Mouse (Mus musculus): ENCODE results near the gene Polr2g. TPM values are rescaled to one million over a fixed set of nuclear protein-coding genes. Genes with fewer than 3 reads are reported as not detected.

Polr2g gene
- 131 TPM for polyA plus RNA-seq (2015; fragmentation: Illumina TruSeq; extraction: RNeasy Lipid Tissue Mini Kit (QIAGEN cat#74804); ENCODE audit: insufficient read depth, low replicate concordance)

DNA sequence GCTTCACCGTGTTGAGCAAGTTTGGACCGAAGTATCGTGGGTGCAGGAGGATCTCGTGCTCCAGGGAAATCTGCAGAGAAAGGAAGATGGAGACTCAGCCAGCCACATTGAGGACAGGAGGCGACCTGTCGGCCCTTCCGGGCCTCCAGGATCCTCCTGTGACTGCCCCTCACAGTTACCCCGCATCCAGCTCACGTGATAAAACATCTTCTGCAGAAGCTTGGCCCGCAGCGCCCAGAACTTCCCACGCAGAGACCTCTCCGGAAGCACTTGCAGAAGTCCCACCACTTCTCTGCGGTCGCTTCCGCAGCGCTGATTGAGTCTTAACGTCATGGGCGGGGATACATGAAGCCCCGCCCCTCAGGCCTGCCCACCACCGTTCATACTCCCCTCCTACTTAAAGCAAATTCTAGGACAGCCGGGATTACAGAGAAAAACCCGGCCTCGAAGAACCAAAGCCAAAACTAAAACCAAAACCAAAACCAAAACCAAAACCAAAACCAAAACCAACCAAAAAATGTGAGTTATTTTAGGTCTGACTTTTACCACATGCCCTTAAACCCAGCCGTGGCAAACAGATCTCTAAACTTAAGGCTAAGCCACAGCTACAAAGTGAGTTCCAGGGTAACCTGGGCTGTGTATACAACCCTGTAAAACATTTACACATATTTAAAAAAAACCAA is at the start of gene Polr2g:
TSS of gene Polr2g (minus strand) at position 314 of the 683 bp plus-strand sequence.

DNA sequence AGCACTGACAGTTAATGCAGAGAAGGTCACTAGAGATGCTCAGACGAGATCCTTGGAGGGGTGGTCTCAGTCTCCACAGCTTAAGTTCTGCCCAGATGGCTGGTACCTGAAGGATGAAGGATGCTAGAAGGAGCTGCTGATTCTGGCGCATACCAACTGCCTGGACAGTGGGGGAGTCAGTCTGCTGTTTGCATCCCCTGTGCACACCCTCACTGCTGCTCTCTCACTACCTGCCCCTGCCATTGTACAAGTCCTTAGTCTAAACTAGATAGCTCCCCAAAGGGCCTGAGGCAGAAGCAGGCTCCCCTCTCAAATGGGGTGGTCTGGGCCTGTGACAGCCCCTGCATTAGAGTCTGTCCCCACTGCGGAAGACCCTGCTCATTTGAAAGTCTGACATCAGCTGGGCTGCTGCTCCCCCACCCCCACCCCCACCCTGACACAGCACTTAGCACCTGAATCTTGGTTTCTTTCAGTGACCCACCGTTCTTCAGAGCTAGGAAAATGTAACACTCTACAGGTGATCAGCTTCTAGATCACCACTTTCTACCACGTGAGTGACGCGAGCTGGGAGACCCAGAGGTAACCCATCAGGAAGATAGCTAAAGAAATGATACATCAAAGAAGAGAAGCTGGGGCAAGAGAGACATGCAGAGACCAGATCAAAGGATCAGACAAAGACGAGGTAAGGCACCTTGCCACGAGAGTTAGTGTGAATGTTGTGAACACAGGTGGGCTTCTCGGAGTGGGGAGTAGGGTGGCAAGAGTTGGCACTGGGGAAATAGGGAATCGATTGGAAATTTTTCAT is 40.9 kb upstream of the Polr2g start, which contains the start of gene Gng3:
TSS of gene Gng3 (minus strand) at position 92 of the 805 bp plus-strand sequence.

DNA sequence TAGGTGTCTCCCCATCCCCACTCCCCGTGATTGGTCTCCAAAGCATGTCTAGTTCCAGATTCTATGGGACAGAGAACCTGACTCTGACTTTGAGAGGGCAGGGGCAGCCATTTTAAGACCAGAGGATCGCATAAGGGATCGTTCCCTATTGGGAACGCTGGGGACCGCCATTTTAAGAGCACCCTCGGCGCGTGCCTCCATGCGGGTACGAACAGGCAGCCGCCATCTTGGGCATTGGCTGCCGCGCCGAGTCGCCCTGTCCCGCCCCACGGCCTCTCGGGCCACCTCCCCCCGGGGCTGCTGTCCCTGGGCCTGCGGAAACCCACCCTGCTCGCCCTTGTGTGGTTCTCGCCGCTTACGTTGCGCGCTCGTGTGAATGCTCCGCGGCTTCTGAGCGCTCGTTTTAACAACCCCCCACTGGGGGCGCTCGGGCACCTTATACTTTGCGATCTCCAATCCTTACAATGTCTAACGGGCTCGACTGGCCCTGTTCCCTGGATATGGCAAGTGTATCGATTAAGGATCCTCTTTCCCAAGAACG is 38.9 kb upstream of the Polr2g start, which contains the start of gene Bscl2:
TSS of gene Bscl2 (plus strand) at position 217 of the 541 bp plus-strand sequence.

DNA sequence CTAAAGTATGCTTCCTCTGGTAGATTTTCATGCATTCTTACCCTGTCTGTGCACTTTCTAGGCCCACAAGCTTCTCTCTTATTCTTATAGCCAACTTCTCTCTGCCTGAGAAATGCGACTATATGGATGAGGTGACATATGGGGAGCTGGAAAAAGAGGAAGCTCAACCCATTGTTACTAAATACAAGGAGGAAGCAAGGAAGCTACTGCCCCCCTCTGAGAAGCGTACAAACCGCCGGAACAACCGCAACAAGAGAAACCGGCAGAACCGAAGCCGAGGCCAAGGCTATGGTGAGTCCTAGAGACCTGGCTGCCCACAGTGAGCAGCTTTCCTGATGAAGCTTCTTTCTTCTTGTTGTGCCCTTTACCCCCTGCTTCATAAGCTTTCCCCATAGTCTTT is 31.3 kb upstream of the Polr2g start, which contains the start of gene AC129217.1:
TSS of gene AC129217.1 (plus strand) at position 114 of the 400 bp plus-strand sequence.

DNA sequence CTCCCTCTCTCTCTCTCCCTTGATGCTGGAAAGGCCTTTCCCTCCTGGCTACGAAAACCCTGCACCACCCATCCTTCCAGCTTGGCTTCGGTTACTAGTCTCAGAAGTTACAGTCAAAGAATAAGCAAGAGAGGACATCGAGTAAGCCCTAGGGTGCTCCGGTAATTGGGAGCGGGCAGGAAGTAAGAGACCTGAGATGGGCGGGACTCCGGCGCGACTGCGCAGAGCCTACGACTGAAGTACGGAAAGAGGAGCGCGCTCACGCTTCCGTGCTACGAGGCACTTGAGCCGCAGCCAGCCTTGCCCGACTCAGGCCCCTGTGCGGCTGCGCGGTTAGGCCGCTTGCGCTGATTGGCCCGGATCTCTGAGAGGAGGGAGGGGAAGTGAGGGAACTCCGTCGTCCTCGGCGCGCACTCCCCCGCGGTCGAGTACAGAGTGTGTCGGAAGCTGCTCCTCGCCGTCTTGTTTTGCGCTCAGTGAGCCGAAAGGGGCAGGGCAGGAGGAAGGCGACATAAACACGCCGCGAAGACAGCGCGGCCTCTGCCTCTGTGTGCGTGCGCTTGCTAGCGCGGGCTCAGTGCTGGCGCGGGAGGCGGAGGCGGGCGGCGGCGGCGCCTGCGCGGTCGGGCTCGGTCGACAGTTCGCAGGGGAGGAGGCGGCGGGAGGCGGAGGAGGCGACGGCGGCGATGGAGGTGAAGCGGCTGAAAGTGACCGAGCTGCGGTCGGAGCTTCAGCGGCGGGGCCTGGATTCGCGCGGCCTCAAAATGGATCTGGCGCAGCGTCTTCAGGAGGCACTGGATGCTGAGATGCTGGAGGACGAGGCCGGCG is 21.4 kb upstream of the Polr2g start, which contains the start of gene Hnrnpul2:
TSS of gene Hnrnpul2 (plus strand) at position 415 of the 828 bp plus-strand sequence.

DNA sequence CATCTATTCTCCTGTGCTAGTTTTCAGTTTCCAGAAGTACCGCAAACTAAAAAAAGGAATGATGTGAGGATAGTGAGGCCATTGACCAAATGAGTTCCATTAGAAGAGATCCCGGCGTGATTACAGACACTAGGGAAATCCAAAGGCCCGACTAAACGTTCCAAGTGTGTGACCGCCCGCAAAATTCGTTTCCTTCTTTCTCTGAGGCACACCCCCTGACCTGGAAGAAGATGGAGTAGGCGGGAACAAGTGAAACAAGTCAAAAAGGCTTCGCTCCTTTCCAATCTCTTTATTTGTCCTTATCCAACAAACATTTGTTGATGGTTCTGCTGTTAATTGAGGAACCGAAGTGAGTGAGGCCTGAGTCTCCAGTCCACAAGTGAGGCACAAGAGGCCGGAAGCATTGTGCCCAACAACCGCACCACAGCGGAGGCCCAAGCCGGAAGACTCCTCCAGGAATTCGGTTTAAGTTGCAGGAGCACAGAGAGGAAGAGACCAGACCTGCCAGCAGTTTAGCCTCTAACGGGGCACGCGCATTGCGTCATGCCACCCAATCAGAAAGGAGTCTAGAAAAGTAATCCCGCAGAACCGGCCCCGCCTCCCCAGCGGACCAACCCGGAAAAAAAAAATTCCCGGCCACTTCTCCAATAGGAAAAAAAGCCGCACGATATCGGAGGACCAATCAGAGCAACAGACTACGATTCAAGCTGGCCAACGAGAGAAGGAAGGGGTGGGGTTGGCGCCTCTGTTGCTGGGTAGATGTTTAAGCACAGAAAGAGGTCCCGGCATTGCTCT is 20.6 kb upstream of the Polr2g start, which contains the start of gene Ttc9c:
TSS of gene Ttc9c (minus strand) at position 533 of the 795 bp plus-strand sequence.

DNA sequence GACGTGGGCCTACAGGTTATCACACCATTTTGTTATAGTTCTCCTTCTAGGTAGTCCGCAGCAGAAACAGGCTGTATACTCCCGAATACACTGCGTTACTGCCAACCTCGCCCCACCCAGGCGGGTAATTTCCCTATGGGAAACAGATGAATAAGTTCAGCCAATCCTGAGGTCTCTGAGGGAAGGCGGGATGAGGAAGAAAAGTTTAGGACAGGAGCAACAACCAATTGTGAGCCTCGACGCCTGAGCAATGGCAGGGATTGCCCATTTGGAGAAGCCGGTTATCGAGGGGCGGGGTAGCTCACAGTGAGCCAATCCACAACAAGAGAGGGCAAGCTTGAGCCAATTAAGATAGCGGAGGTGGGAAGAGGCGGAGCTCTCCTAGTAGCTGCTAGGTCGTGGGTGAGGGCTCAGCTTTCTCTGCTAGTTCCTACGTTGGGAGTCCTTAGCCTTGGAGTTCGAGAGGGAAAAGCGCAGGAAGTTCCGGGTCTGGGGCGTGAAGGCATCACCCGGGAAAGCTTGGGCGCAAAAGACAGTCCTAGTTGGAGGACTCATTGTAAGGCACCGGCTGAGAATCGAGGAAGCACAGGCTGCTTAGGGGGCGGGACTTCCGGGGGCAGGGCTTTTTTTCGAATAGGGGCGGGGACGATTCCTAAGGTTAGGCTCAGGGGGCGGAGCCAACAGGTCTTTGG is 3.9 kb upstream of the Polr2g start, which contains the start of gene Zbtb3:
TSS of gene Zbtb3 (plus strand) at position 426 of the 692 bp plus-strand sequence.

DNA sequence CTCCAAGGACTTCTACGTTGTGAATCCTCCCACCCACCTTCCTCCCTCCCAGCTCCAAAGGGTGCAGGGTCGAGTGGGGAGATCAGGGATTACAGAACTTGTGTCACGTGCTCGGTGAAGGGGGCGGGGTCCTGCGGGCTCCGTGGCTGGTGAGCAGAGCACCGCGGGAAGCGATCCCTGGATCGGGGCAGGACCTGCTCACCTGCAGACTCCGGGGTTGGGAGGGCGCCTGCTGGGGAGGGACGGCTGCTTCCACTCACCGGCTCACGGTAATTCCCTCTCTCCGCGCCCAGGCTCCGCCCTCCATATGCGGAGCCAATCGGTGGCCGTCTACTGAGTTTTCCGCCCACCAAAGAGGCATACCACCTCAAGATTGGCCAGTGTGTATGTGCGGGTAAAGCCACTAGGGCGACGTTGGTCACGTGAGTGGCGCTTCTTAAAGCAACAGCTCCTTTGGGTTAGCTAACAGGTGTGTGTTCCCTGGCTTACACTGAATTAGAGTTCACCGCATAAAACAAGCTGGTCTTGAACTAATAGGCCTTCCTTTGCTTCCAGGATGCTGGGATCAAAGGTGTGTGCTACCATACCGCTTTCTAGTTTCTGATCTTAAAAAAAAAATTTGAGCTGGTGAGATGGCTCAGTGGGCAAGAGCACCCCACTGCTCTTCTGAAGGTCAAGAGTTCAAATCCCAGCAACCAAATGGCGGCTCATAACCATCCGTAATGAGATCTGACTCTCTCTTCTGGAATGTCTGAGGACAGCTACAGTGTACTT is 12.2 kb downstream of the Polr2g start, which contains the start of gene Taf6l:
TSS of gene Taf6l (minus strand) at position 410 of the 774 bp plus-strand sequence.

DNA sequence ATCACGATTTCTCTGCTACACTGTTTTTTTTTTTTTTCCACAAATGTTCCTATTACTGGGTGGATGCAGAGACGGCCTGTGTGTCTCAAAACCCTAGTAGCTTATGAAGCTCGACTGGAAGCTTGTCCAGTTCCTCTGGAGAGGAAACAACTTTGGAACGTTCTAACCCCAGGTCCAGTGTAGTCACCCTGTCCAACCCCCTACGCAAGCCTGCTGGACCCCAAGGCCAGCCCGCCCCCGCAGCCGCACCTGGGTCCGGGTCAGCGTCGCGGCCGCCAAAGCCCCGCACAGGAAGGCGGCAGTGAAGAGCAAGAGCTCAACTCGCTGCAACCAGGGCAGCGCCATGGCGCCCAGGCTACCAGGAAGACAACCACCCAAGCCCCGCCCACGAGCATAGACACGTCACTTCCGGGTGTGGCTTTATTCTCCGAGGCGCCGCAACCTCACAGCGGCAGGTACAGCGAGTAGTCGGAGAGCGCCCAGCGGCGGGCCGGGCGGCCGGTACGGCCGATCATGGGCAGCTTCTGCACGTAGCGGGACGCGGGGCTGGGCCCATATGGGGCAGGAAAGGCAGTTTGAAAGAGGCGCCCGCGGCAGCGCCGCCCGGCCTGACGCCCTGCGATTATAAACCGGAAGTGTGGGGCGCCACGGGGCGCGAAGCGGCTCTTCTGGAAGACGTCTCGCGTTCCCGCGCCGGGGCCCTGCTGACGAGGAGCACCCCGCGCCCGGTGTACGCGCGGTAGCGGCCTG is 24.1 kb downstream of the Polr2g start, which contains the start of gene Tmem179b:
TSS of gene Tmem179b (minus strand) at position 382 of the 750 bp plus-strand sequence.

DNA sequence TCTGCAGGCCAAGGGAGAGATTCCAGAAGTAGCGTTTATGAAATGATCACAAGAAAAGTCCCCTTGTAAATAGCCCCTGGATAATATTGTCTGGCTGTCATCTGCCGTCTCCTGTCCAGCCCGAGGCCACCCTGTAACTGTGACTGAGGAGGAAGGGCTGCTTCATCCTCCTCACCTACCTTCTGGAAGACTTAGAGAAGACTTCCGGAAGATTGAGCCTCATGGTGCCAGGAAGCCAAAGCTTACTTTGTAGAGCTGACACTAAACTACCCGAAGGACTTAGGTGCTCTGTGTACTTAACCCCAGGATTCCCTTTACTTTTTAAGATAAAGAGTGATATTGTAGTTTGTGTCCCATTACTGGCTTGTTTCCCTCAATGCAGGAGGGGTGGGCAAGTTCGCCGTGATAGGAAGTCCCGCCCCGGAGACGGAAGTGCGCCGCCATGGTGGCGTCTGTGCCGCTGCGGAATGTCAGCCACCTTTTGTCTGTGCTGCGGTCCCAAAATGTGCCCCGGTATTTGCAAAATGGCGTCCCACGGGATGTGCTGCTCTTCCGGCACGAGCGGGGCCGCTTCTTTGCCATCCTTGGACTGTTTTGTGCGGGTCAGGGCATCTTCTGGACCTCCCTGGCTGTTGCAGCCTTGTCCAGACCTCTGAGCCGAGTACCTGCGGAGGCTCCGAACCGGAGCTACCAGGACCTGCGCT is 27.7 kb downstream of the Polr2g start, which contains the start of gene Tmem223:
TSS of gene Tmem223 (plus strand) at position 430 of the 704 bp plus-strand sequence.

DNA sequence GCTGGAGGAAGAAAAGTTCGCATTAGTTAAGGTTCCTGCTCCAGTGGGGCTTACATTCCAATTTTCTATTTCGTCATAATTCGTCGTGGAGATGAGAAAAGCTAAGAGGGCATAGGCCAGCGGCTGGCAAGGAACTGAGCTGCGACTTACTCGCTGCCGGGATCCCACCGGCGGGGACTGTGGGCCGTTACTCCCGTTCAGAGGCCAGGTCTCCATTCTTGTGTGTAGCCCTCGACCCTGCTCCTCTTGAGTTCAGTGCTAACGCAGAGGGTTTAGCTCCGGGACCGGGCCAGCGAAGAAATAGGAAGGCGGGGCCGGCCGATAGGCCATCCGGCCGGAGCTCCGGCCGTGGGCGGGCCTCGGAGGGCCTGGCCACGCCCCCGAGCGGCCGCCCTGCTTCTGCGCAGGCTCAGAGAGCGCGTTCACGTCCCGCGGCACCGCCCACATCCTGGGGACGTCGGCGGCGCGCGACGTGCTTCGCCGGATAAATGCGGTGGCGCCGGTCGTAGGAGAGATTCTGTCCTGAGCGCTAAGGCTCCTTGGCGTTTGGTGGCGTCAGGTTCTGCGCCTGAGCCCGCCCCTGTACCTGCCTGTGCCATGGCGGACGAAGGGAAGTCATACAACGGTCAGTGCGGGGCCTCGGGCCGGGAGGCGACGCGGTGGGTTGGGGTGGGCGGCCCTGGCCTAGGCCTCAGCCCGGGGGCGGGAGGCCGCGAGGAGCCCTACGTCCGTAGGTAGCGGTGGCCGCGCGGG is 41.6 kb downstream of the Polr2g start, which contains the start of gene Nxf1:
TSS of gene Nxf1 (plus strand) at position 439 of the 753 bp plus-strand sequence.

Other genes starting within 250 kb of the Polr2g start
- gene Slc22a8, start 207.3 kb downstream of the Polr2g start, polyA plus RNA-seq (2015; fragmentation: Illumina TruSeq; extraction: RNeasy Lipid Tissue Mini Kit (QIAGEN cat#74804); ENCODE audit: insufficient read depth, low replicate concordance) = not detected
- gene Slc22a6, start 180.5 kb downstream of the Polr2g start, polyA plus RNA-seq (2015; fragmentation: Illumina TruSeq; extraction: RNeasy Lipid Tissue Mini Kit (QIAGEN cat#74804); ENCODE audit: insufficient read depth, low replicate concordance) = not detected
- not detected for gene Chrm1, start 134.8 kb downstream of the Polr2g start, polyA plus RNA-seq (2015; fragmentation: Illumina TruSeq; extraction: RNeasy Lipid Tissue Mini Kit (QIAGEN cat#74804); ENCODE audit: insufficient read depth, low replicate concordance)
- 149 TPM for gene Slc3a2, start 75.2 kb downstream of the Polr2g start, polyA plus RNA-seq (2015; fragmentation: Illumina TruSeq; extraction: RNeasy Lipid Tissue Mini Kit (QIAGEN cat#74804); ENCODE audit: insufficient read depth, low replicate concordance)
- 70.3 TPM for gene Wdr74, start 62.8 kb downstream of the Polr2g start, polyA plus RNA-seq (2015; fragmentation: Illumina TruSeq; extraction: RNeasy Lipid Tissue Mini Kit (QIAGEN cat#74804); ENCODE audit: insufficient read depth, low replicate concordance)
- not detected for gene 1700092M07Rik, start 57.9 kb downstream of the Polr2g start, polyA plus RNA-seq (2015; fragmentation: Illumina TruSeq; extraction: RNeasy Lipid Tissue Mini Kit (QIAGEN cat#74804); ENCODE audit: insufficient read depth, low replicate concordance)
- gene Stx5a, start 57.2 kb downstream of the Polr2g start, polyA plus RNA-seq (2015; fragmentation: Illumina TruSeq; extraction: RNeasy Lipid Tissue Mini Kit (QIAGEN cat#74804); ENCODE audit: insufficient read depth, low replicate concordance) = 145 TPM
- gene Nxf1, start 41.5 kb downstream of the Polr2g start, polyA plus RNA-seq (2015; fragmentation: Illumina TruSeq; extraction: RNeasy Lipid Tissue Mini Kit (QIAGEN cat#74804); ENCODE audit: insufficient read depth, low replicate concordance) = 395 TPM
- 36.9 TPM for gene Tmem223, start 27.6 kb downstream of the Polr2g start, polyA plus RNA-seq (2015; fragmentation: Illumina TruSeq; extraction: RNeasy Lipid Tissue Mini Kit (QIAGEN cat#74804); ENCODE audit: insufficient read depth, low replicate concordance)
- 89.0 TPM for gene Tmem179b, start 24.1 kb downstream of the Polr2g start, polyA plus RNA-seq (2015; fragmentation: Illumina TruSeq; extraction: RNeasy Lipid Tissue Mini Kit (QIAGEN cat#74804); ENCODE audit: insufficient read depth, low replicate concordance)
- 4.8 TPM for gene Taf6l, start 12.2 kb downstream of the Polr2g start, polyA plus RNA-seq (2015; fragmentation: Illumina TruSeq; extraction: RNeasy Lipid Tissue Mini Kit (QIAGEN cat#74804); ENCODE audit: insufficient read depth, low replicate concordance)
- gene Zbtb3, start 4.0 kb upstream of the Polr2g start, polyA plus RNA-seq (2015; fragmentation: Illumina TruSeq; extraction: RNeasy Lipid Tissue Mini Kit (QIAGEN cat#74804); ENCODE audit: insufficient read depth, low replicate concordance) = 3.1 TPM
- 67.2 TPM for gene Ttc9c, start 20.8 kb upstream of the Polr2g start, polyA plus RNA-seq (2015; fragmentation: Illumina TruSeq; extraction: RNeasy Lipid Tissue Mini Kit (QIAGEN cat#74804); ENCODE audit: insufficient read depth, low replicate concordance)
- gene Hnrnpul2, start 21.4 kb upstream of the Polr2g start, polyA plus RNA-seq (2015; fragmentation: Illumina TruSeq; extraction: RNeasy Lipid Tissue Mini Kit (QIAGEN cat#74804); ENCODE audit: insufficient read depth, low replicate concordance) = 172 TPM
- not detected for gene AC129217.1, start 31.2 kb upstream of the Polr2g start, polyA plus RNA-seq (2015; fragmentation: Illumina TruSeq; extraction: RNeasy Lipid Tissue Mini Kit (QIAGEN cat#74804); ENCODE audit: insufficient read depth, low replicate concordance)
- gene Bscl2, start 38.9 kb upstream of the Polr2g start, polyA plus RNA-seq (2015; fragmentation: Illumina TruSeq; extraction: RNeasy Lipid Tissue Mini Kit (QIAGEN cat#74804); ENCODE audit: insufficient read depth, low replicate concordance) = 33.6 TPM
- 0.14 TPM for gene Gng3, start 40.6 kb upstream of the Polr2g start, polyA plus RNA-seq (2015; fragmentation: Illumina TruSeq; extraction: RNeasy Lipid Tissue Mini Kit (QIAGEN cat#74804); ENCODE audit: insufficient read depth, low replicate concordance)
- gene Lrrn4cl, start 52.2 kb upstream of the Polr2g start, polyA plus RNA-seq (2015; fragmentation: Illumina TruSeq; extraction: RNeasy Lipid Tissue Mini Kit (QIAGEN cat#74804); ENCODE audit: insufficient read depth, low replicate concordance) = 0.33 TPM
- 103 TPM for gene Ubxn1, start 72.9 kb upstream of the Polr2g start, polyA plus RNA-seq (2015; fragmentation: Illumina TruSeq; extraction: RNeasy Lipid Tissue Mini Kit (QIAGEN cat#74804); ENCODE audit: insufficient read depth, low replicate concordance)
- 14.9 TPM for gene Uqcc3, start 82.3 kb upstream of the Polr2g start, polyA plus RNA-seq (2015; fragmentation: Illumina TruSeq; extraction: RNeasy Lipid Tissue Mini Kit (QIAGEN cat#74804); ENCODE audit: insufficient read depth, low replicate concordance)
- gene Lbhd1, start 85.2 kb upstream of the Polr2g start, polyA plus RNA-seq (2015; fragmentation: Illumina TruSeq; extraction: RNeasy Lipid Tissue Mini Kit (QIAGEN cat#74804); ENCODE audit: insufficient read depth, low replicate concordance) = 85.8 TPM
- not detected for gene Gm49403, start 85.4 kb upstream of the Polr2g start, polyA plus RNA-seq (2015; fragmentation: Illumina TruSeq; extraction: RNeasy Lipid Tissue Mini Kit (QIAGEN cat#74804); ENCODE audit: insufficient read depth, low replicate concordance)
- gene 1810009A15Rik, start 90.3 kb upstream of the Polr2g start, polyA plus RNA-seq (2015; fragmentation: Illumina TruSeq; extraction: RNeasy Lipid Tissue Mini Kit (QIAGEN cat#74804); ENCODE audit: insufficient read depth, low replicate concordance) = 31.6 TPM
- not detected for gene Gm49416, start 90.3 kb upstream of the Polr2g start, polyA plus RNA-seq (2015; fragmentation: Illumina TruSeq; extraction: RNeasy Lipid Tissue Mini Kit (QIAGEN cat#74804); ENCODE audit: insufficient read depth, low replicate concordance)
- 8.5 TPM for gene Ints5, start 94.4 kb upstream of the Polr2g start, polyA plus RNA-seq (2015; fragmentation: Illumina TruSeq; extraction: RNeasy Lipid Tissue Mini Kit (QIAGEN cat#74804); ENCODE audit: insufficient read depth, low replicate concordance)
- 156 TPM for gene Ganab, start 99.5 kb upstream of the Polr2g start, polyA plus RNA-seq (2015; fragmentation: Illumina TruSeq; extraction: RNeasy Lipid Tissue Mini Kit (QIAGEN cat#74804); ENCODE audit: insufficient read depth, low replicate concordance)
- 44.8 TPM for gene B3gat3, start 121.8 kb upstream of the Polr2g start, polyA plus RNA-seq (2015; fragmentation: Illumina TruSeq; extraction: RNeasy Lipid Tissue Mini Kit (QIAGEN cat#74804); ENCODE audit: insufficient read depth, low replicate concordance)
- 3.7 TPM for gene Rom1, start 130.8 kb upstream of the Polr2g start, polyA plus RNA-seq (2015; fragmentation: Illumina TruSeq; extraction: RNeasy Lipid Tissue Mini Kit (QIAGEN cat#74804); ENCODE audit: insufficient read depth, low replicate concordance)
- gene Eml3, start 131.0 kb upstream of the Polr2g start, polyA plus RNA-seq (2015; fragmentation: Illumina TruSeq; extraction: RNeasy Lipid Tissue Mini Kit (QIAGEN cat#74804); ENCODE audit: insufficient read depth, low replicate concordance) = 68.8 TPM
- 192 TPM for gene Mta2, start 143.3 kb upstream of the Polr2g start, polyA plus RNA-seq (2015; fragmentation: Illumina TruSeq; extraction: RNeasy Lipid Tissue Mini Kit (QIAGEN cat#74804); ENCODE audit: insufficient read depth, low replicate concordance)
- 24.7 TPM for gene Tut1, start 155.3 kb upstream of the Polr2g start, polyA plus RNA-seq (2015; fragmentation: Illumina TruSeq; extraction: RNeasy Lipid Tissue Mini Kit (QIAGEN cat#74804); ENCODE audit: insufficient read depth, low replicate concordance)
- 623 TPM for gene Eef1g, start 168.5 kb upstream of the Polr2g start, polyA plus RNA-seq (2015; fragmentation: Illumina TruSeq; extraction: RNeasy Lipid Tissue Mini Kit (QIAGEN cat#74804); ENCODE audit: insufficient read depth, low replicate concordance)
- gene Ahnak, start 190.7 kb upstream of the Polr2g start, polyA plus RNA-seq (2015; fragmentation: Illumina TruSeq; extraction: RNeasy Lipid Tissue Mini Kit (QIAGEN cat#74804); ENCODE audit: insufficient read depth, low replicate concordance) = 88.3 TPM